Mouse (Mus musculus): ENCODE results near the gene Chd6. TPM values are rescaled to one million over a fixed set of nuclear protein-coding genes. Genes with fewer than 3 reads are reported as not detected.

Gene Chd6
- 8.3 and 8.8 TPM in 2 replicates for polyA plus RNA-seq (2016; fragmentation: Nextera tagmentation; extraction: Ambion mirVana)

DNA sequence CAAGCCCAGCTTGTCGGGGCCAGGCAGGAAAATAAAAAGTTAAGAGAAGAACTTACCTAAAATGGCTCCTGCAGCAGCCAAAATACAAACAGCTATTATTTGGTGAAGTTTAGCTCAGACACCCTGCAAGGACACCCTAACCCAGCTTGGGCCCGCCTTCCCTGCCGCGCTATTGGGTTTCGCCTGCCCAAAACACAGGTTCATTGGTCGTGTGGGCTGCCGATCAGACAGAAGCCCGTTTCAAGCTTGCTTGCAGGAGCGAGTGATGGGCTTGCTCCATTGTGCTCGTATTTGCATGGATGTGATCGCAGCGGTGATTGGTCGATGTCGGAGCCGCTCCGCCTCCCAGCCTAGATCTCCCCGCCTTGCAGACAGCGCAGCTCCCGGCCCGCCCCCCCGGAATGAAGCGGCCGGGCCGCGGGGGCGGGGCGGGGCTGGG lies at the start of gene Chd6:
Gene Chd6, minus strand, starts transcription at position 143 of the 439 bp plus-strand sequence.
- Histone ChIP-seq H3K9ac (peak within 1 kb of the TSS; percentile 97), H3K36me3 (no peaks in the 10 kb centered on the region), H3K27me3 (replicated peaks) (no peaks in the 10 kb centered on the region), H3K27ac (peak within 1 kb of the TSS; percentile 93), H3K4me3 (peak within 1 kb of the TSS; percentile 99), H3K9me3 (replicated peaks) (no peaks in the 10 kb centered on the region), H3K4me1 (peaks cover 26% of the 10 kb centered on the region), H3K4me2 (peak within 1 kb of the TSS; percentile 97)
- under 1% methylated on average over 19 of the region's 27 CpGs for WGBS (ENCODE audit: insufficient replicate concordance)
- ATAC-seq: peak; percentile 99

DNA sequence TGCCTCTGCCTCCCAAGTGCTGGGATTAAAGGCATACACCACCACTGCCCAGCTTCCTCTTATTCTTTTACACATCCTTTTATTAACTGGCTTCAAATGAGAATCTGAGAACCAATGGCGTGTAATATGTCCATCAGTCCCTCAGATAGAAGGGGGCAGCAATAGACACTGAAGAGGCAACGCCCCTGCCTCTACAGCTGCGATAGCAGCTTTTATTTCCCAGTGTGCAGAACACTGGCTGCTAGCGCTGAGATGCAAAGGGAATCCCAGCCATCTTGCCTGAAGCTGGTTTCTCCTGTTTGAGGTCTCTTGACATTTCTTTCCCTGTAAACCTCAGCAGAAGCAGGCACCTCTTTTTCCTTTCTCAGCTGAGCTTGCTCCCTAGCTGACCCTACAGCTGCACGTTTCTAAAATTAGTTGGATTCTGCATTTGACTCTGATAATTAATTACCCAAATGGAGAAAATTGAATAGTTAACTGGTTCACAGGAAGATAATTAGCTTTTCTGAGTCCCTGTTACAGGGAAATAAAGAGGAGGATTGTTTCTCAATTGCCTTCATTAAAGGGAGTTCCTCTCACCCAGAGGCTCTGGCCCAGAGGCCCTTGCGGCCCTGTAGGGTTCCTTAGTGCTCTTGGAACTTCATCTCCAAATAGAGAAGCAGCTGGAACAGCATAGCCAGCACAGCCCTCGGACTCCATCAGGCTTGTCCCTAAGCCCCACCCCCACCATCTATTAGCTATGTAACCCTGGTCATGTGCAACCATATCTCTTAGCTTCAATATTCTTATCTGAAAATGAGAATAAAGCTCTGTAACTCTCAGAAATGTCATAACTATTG lies 41.3 kb upstream of the Chd6 start:
- ATAC-seq: no peak
- WGBS (ENCODE audit: insufficient replicate concordance): 60% methylated on average over 7 of the region's 7 CpGs
- H3K9me3 ChIP-seq (replicated peaks): no peaks in the 10 kb centered on the region

DNA sequence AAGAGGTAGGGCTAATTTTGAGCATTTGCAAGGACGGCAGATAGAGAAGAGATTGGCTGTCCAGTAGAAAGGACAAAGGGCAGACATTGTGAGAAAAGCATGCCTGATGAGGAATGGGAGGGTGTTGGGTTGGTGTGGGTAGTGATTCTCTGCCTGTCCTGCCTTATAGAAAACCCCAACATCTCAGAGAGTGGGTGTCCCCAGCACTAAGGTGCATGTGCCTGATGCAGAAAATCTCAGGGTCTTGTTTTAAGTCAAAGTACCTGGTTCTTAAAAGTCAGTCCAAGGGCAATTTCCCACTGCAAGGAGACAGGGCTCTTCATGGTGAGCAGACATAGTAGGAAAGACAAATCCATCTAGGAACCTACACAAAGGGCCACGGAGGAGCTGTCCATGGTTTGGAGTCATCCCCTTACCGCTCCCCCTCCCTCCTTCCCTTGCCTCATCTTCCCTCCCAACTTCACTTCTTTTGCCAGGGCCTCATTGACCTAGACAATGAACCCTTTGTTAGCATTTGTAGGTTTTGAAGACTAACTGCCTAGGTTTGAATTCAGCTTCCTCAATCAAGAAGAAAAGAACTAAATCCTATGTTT lies 39.6 kb upstream of the Chd6 start:
- no peak overlapping the region for H3K4me2 ChIP-seq
- H3K36me3 ChIP-seq: no peaks in the 10 kb centered on the region
- no peak overlapping the region for H3K9ac ChIP-seq
- no peak overlapping the region for H3K4me3 ChIP-seq
- H3K4me1 ChIP-seq: no peaks in the 10 kb centered on the region
- H3K27me3 ChIP-seq (replicated peaks): no peaks in the 10 kb centered on the region
- WGBS (ENCODE audit: insufficient replicate concordance): 41% methylated on average over 3 of the region's 3 CpGs
- H3K9me3 ChIP-seq (replicated peaks): no peaks in the 10 kb centered on the region
- H3K27ac ChIP-seq: no peak overlapping the region
- no peak for ATAC-seq

More for the DNA sequence above, 41.3 kb upstream of the Chd6 start:
- Histone ChIP-seq H3K4me1 (no peaks in the 10 kb centered on the region), H3K36me3 (no peaks in the 10 kb centered on the region), H3K27ac (no peak overlapping the region), H3K4me2 (no peak overlapping the region), H3K27me3 (replicated peaks) (no peaks in the 10 kb centered on the region), H3K9ac (no peak overlapping the region), H3K4me3 (no peak overlapping the region)

DNA sequence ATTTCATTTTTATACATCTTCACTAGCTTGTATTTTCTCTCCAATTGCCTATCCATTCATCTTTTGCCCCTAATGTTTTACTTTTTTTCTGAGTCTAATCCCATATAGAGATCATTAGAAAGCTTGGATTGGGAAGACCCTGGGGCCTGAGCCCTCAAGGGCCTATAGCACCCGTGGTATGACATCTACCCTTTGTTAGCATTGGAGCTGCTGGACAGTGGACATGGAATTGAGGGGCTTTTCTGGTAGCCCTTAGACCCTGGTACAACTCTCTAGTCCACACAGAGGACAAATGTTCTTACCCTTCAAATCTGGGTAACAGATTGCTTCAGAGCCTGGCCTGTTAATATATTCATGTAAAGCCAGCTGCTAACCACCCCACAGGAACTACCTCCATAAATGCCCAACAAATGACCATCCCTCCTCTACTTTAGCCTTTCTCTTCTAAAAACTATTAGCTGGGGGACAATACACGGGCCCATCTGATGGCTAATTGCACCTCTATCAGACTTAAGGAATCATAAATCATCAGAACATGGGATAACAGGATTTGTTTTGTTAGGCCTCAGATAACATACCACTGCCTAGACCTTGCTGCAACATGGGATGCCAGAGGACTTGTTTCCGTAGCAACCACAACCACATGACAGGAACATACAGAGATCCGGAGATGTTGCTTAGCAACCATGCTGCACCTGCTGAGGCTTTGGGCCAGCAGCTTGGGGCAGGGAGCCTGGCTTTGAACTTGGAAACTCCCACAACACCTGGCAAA lies 39.0 kb upstream of the Chd6 start:
- Histone ChIP-seq H3K9me3 (replicated peaks) (no peaks in the 10 kb centered on the region), H3K4me1 (no peaks in the 10 kb centered on the region), H3K4me2 (no peak overlapping the region), H3K27me3 (replicated peaks) (no peaks in the 10 kb centered on the region), H3K36me3 (no peaks in the 10 kb centered on the region), H3K9ac (no peak overlapping the region), H3K27ac (no peak overlapping the region), H3K4me3 (no peak overlapping the region)
- WGBS (ENCODE audit: insufficient replicate concordance): 59% methylated on average over 4 of the region's 4 CpGs
- no peak for ATAC-seq

DNA sequence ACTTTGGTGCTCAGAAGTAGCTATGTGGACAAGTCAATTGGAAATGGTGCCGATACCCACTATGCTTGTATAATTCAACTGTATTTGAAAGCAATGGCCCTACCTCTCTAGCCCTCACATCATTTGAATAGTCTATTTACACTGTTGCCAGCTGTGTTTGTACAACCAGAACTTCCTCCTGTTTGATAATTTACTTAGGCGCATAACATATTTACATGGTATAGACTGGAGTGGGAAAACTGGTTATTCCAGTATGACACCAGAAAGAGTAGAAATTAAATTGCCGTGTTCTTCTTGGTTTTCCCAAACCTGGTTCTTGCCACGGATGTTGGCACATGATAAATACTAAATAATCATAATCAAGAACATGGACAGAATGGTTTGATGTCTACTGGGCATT lies 35.9 kb upstream of the Chd6 start:
- Histone ChIP-seq H3K27me3 (replicated peaks) (no peaks in the 10 kb centered on the region), H3K27ac (no peak overlapping the region), H3K4me1 (no peaks in the 10 kb centered on the region), H3K36me3 (no peaks in the 10 kb centered on the region), H3K9me3 (replicated peaks) (no peaks in the 10 kb centered on the region), H3K9ac (no peak overlapping the region), H3K4me2 (no peak overlapping the region), H3K4me3 (no peak overlapping the region)
- 71% methylated on average over 4 of the region's 4 CpGs for WGBS (ENCODE audit: insufficient replicate concordance)
- ATAC-seq: no peak

DNA sequence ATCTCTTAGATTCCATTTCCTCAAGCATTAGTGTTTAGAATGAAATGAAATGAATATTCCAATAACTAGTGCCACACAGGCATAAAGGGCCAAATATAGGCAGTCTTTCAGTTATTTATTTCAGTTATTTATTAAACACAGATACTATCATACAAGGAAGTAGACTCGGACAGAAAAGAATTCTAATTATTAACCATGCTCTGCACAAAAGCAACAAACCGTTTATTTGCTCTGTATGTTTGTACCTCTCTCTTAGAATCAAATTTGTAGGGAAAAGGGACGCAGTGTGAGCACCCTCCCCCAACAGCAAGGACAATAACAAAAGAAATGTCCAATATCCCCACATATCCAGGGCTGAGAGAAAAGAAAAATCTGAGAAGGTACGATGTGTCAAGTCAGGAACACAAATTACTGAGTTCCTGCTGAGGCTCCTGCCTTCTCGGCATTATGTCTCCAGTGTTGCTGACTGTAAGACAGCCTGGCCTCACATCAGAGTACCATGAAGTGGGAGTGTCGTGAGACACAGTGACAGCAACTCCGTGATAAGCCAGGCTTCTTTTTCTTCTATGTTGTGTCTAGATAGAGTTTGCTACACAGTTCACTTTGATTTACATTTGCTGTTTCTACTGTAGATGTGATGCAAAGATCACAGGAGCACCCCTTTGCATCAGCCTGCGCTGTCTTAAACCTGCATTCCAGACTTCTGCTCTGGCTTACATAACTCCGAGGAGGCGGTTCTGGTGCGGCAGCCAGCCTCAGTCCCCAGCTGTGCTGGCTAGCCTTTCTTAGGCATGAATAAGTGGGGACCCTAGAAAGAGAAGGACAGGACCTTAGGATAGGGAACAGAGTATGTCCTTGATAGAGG lies 30.0 kb upstream of the Chd6 start:
- Histone ChIP-seq H3K4me2 (no peak overlapping the region), H3K27ac (no peak overlapping the region), H3K4me3 (no peak overlapping the region), H3K9me3 (replicated peaks) (no peaks in the 10 kb centered on the region), H3K9ac (no peak overlapping the region), H3K27me3 (replicated peaks) (no peaks in the 10 kb centered on the region), H3K4me1 (no peaks in the 10 kb centered on the region), H3K36me3 (no peaks in the 10 kb centered on the region)
- no peak for ATAC-seq
- 53% methylated on average over 11 of the region's 11 CpGs for WGBS (ENCODE audit: insufficient replicate concordance)

DNA sequence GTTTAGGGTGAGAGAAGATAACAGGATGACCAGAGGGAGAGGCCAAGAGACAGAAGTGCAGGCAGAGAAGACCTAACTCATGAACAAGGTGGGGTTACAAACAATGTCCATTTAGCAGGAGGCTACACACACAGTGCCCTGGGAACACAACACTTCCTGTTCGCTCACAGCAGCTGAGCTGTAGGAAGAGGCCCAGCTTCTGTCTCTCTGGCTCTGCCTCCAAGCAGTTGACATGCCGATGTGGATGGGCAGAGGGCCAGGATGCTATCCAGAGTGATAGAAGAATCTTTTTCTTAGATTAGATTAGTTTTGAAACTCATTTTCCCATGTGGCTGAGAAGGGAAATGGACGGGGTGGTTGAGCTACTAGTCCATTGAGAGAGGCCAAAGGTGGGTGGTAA lies 28.1 kb upstream of the Chd6 start:
- H3K36me3 ChIP-seq: no peaks in the 10 kb centered on the region
- H3K27me3 ChIP-seq (replicated peaks): no peaks in the 10 kb centered on the region
- H3K4me1 ChIP-seq: no peaks in the 10 kb centered on the region
- no peak overlapping the region for H3K4me3 ChIP-seq
- H3K9ac ChIP-seq: no peak overlapping the region
- no peak overlapping the region for H3K27ac ChIP-seq
- no peak overlapping the region for H3K4me2 ChIP-seq
- 48% methylated on average over 3 of the region's 3 CpGs for WGBS (ENCODE audit: insufficient replicate concordance)
- no peaks in the 10 kb centered on the region for H3K9me3 ChIP-seq (replicated peaks)
- no peak for ATAC-seq

DNA sequence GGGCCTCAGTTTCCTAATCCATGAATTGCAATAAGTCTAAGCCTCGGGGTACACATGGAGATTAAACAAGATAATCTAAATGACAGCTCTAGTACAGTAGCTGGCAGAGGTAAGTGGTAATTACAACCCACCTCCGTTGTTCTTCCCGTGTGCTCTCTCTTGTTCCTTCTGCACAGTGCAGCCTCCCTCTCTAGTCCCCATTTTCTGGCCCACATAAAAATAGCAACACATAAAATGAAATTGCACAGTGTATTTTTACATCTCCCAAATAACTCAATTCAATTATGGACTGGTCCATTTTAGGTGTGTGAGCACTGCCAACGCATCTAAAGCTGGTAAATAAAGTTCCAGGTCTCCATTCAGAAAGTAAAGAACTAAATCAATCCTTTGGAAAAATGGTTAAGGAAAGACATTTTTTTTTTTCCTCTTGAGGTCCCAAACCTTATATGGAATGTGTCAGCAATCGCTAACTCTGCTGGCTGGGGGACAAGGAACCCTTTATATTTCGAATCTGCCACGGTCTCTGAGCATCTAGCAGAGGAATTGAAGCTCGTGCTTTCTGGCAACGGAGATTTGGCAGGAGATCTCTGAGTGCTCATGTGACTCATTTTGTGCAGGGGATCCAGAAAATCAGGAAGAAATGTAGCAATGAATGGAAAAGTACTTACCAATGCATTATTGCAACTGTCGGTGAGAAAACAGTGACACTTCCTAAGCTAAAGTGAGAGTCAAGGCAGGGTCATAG lies 19.7 kb upstream of the Chd6 start:
- H3K36me3 ChIP-seq: no peaks in the 10 kb centered on the region
- no peaks in the 10 kb centered on the region for H3K4me1 ChIP-seq
- 64% methylated on average over 10 of the region's 10 CpGs for WGBS (ENCODE audit: insufficient replicate concordance)
- H3K27me3 ChIP-seq (replicated peaks): no peaks in the 10 kb centered on the region
- no peak overlapping the region for H3K4me3 ChIP-seq
- no peak overlapping the region for H3K27ac ChIP-seq
- no peaks in the 10 kb centered on the region for H3K9me3 ChIP-seq (replicated peaks)
- no peak overlapping the region for H3K9ac ChIP-seq
- no peak overlapping the region for H3K4me2 ChIP-seq
- ATAC-seq: no peak

DNA sequence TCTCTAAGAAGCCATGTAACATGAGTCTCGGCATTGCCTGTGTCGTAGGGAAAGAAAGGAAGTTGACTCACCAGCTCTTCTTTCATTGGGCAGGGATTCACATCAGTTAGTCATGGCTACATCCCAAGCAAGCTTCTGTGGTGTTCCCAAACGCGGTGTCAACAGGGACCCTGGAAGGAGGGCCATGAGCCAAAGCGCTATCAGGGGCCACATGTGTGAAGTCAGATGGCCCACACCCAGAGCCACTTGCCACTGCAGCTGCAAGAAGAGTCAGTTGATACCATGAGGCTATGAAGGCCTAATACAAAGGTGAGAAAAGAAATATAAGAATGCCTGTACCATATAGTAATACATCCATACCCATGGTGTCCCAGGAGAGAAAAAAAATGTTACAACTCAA lies 3.1 kb upstream of the Chd6 start:
- Histone ChIP-seq H3K27me3 (replicated peaks) (no peaks in the 10 kb centered on the region), H3K27ac (no peak overlapping the region), H3K9me3 (replicated peaks) (no peaks in the 10 kb centered on the region), H3K4me1 (peaks cover 21% of the 10 kb centered on the region), H3K4me3 (no peak overlapping the region), H3K9ac (no peak overlapping the region), H3K36me3 (no peaks in the 10 kb centered on the region), H3K4me2 (no peak overlapping the region)
- 67% methylated on average over 5 of the region's 5 CpGs for WGBS (ENCODE audit: insufficient replicate concordance)
- no peak for ATAC-seq

DNA sequence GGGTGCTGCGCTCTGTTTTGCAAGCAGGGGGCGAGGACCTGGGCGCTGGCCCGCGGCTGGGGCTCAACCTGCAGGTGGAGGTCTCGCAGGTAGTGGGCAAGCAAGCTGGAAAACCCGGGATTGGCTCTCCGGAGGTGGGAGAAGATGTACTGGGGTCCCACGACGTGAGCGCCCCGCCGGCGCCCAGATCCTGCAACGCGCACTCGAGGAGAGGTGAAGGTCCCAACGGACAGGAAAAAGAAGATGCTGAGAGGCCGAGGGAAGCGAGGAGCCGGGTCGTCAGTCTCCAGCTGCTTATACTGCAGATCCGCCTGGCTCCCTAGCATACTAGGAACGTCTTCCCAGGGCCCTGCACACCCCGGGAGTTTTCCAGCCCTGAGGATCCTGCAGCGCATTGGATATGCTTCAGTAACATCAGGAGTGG lies 535 bp upstream of the Chd6 start:
- Histone ChIP-seq H3K27me3 (replicated peaks) (no peaks in the 10 kb centered on the region), H3K27ac (no peak overlapping the region), H3K4me1 (peaks cover 25% of the 10 kb centered on the region), H3K36me3 (no peaks in the 10 kb centered on the region), H3K9me3 (replicated peaks) (no peaks in the 10 kb centered on the region), H3K9ac (peak overlapping the region; percentile 68), H3K4me2 (peak overlapping the region; percentile 97), H3K4me3 (peak overlapping the region; percentile 99)
- no peak for ATAC-seq
- 2% methylated on average over 25 of the region's 26 CpGs for WGBS (ENCODE audit: insufficient replicate concordance)

All from liver, embryonic 12.5 days (tissue).